Mouse (Mus musculus) layer of hippocampus, adult 6 months (tissue): Measurements from ENCODE around the gene Htr7. TPM values are rescaled to one million over a fixed set of nuclear protein-coding genes. Genes with fewer than 3 reads are reported as not detected.

Source experiments
- long read RNA-seq, 2 experiments: library from polyadenylated mRNA; unstranded; transcript quantifications; one replicate each; pipeline ENCODE4 v2.0.0; 2019 to 2020
- polyA plus RNA-seq: library from polyadenylated mRNA; unstranded; fragments of <200 nt; fragmentation: Nextera tagmentation; gene quantifications from 2 replicates; pipeline ENCODE4 v1.2.3, GENCODE M21; 2021

The Htr7 gene
- 2.6 and 3.1 TPM in 2 replicates for polyA plus RNA-seq
- long read RNA-seq, experiment 1, partial matches to known transcripts, result 0 of 17 reads
- long read RNA-seq, experiment 1, other reads (novel, unspliced or antisense), result 12 of 17 reads
- long read RNA-seq, experiment 2, partial matches to known transcripts, result 0 of 17 reads
- long read RNA-seq, experiment 2, other reads (novel, unspliced or antisense), result 9 of 17 reads

DNA sequence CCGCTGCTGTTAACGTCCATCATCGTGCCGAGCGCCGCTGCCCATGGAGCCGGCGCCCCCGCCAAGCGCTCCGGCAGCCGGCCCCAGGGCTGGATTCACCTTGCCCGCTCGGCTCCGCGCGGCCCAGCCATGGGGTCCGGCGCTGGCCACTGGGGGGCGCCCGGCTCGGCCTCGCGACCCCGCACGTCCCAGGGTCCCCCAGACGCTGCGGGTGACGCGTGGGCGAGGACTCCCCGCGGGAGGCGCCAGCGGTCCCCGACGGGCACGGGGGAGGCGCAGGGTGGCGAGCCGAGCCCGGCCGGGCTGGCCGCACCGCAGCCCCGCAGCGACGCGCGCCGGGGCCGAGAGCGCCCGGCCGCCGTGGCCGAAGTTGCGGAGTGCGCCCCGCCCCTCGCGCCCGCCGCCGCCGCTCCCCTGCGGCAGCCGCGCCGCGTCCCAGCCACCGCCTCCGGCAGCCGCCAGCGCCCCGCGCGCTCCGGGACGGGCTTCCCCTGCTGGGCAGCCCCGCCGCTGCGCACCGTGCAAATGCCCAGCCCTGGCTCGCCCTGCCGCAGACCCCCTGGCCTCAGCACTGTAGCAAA, at the start of gene Htr7:
Gene Htr7 (minus strand): TSS at position 277 of the 581 bp plus-strand sequence.

DNA sequence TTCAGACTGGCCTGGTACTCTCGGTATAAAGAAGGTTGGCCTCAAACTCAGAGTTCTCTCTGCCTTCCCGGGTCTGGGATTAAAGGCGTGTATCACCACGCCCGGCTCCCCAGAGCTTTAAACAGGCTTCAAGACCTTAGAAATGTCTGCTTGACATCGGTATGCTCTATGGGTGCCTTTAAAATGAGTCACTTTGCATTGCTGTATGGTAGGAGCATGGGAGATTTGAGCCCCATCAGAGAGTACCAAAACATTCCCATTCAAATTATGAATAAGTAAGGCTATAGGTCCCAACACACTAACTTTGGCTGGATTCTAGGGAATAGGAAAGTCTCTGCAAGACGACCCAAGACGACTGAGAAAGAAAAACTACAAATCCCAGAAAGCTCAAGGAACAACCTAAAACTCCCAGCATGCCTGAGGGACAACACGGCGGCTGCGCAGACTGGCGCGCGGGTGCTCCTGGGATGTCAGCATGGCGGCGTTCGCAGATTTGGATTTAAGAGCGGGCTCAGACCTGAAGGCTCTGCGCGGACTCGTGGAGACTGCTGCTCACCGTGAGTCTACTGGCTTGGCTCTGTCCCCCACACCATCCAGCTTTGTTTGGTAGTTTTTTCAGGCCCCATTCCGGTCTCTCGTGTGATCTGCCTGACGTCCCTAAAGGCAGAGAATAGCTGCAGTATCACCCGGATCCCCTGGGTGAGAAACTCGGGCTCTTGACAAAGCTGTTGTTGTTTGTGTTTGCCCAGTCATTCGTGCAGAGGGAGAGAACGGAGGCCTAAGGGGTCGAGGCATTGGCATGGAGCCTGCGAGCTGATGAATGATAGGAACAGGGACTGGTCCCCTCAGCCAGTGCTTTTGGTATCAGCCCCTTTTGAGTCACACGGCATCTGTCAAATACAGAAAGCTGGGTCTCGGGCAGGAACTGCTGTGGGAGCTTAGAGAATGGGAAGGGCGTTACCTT, 26.2 kb upstream of the Htr7 start, which contains the start of gene Rpp30:
Gene Rpp30 (plus strand): TSS at position 455 of the 964 bp plus-strand sequence.

Other genes with a start within 250 kb of the Htr7 start
- 48.8 and 53.2 TPM in 2 replicates for gene Rpp30, start 26.2 kb upstream of the Htr7 start, polyA plus RNA-seq
- not detected in 2 replicates for gene Ankrd1, start 62.6 kb upstream of the Htr7 start, polyA plus RNA-seq